Mouse (Mus musculus): ENCODE measurements around the gene Cd55b.
"Not testable (repeated sequence)": the region's sequence is repeated elsewhere in the genome, so short reads cannot be mapped to it uniquely, and the experiment has no call there.

Cd55b gene

GRCm38 (mm10) chr1:130422664-130423111, at the start of gene Cd55b:
TSS of gene Cd55b (minus strand) at chr1:130423009.
- no peak for DNase-seq

GRCm38 (mm10) chr1:130470074-130470473, 47.3 kb upstream of the Cd55b start:
- no peak for DNase-seq

- no peak for DNase-seq
Observed at GRCm38 (mm10) chr1:130467453-130467852, 44.6 kb upstream of the Cd55b start.

- DNase-seq, result no peak
Observed at GRCm38 (mm10) chr1:130464173-130464572, 41.4 kb upstream of the Cd55b start.

- DNase-seq, result no peak
Observed at GRCm38 (mm10) chr1:130462867-130463266, 40.1 kb upstream of the Cd55b start.

- DNase-seq, result peak; percentile 89
Observed at GRCm38 (mm10) chr1:130462084-130462861, 39.5 kb upstream of the Cd55b start, which contains the start of gene Cd55. TSS of gene Cd55 (minus strand) at chr1:130462744.

- no peak for DNase-seq
Observed at GRCm38 (mm10) chr1:130455111-130455510, 32.3 kb upstream of the Cd55b start.

- DNase-seq, result not testable (repeated sequence)
Observed at GRCm38 (mm10) chr1:130442930-130443329, 20.1 kb upstream of the Cd55b start.

- no peak for DNase-seq
Observed at GRCm38 (mm10) chr1:130430920-130431319, 8.1 kb upstream of the Cd55b start.

- not testable (repeated sequence) for DNase-seq
Observed at GRCm38 (mm10) chr1:130428667-130429066, 5.9 kb upstream of the Cd55b start.

- not testable (repeated sequence) for DNase-seq
Observed at GRCm38 (mm10) chr1:130427175-130427853, 4.5 kb upstream of the Cd55b start.

- not testable (repeated sequence) for DNase-seq
Observed at GRCm38 (mm10) chr1:130422033-130422432, 776 bp downstream of the Cd55b start.

GRCm38 (mm10) chr1:130397109-130397508, 25.7 kb downstream of the Cd55b start:
- DNase-seq, result not testable (repeated sequence)

- DNase-seq, result not testable (repeated sequence)
Observed at GRCm38 (mm10) chr1:130387282-130387681, 35.5 kb downstream of the Cd55b start.

GRCm38 (mm10) chr1:130377726-130378429, 44.9 kb downstream of the Cd55b start:
- DNase-seq, result no peak

- no peak for DNase-seq
Observed at GRCm38 (mm10) chr1:130374173-130374785, 48.5 kb downstream of the Cd55b start.

GRCm38 (mm10) chr1:130373398-130374083, 49.3 kb downstream of the Cd55b start:
- no peak for DNase-seq

GRCm38 (mm10) chr1:130371895-130372528, 50.8 kb downstream of the Cd55b start:
- peak; percentile 17 for DNase-seq

GRCm38 (mm10) chr1:130371291-130371690, 51.5 kb downstream of the Cd55b start:
- no peak for DNase-seq

- no peak for DNase-seq
Observed at GRCm38 (mm10) chr1:130350077-130350635, 72.7 kb downstream of the Cd55b start.

GRCm38 (mm10) chr1:130342429-130342828, 80.4 kb downstream of the Cd55b start:
- DNase-seq, result no peak

Data from thymus, postnatal 25 days (tissue).